Comparison of ENCODE assay signal across 11 mouse cellular contexts in genomic region chr2:24490564-24490963, GRCm38 (mm10). TPM values are rescaled to one million over a fixed set of nuclear protein-coding genes. Genes with fewer than 3 reads are reported as not detected.
DNase-seq lines count a peak whose midpoint lies in the region; ATAC-seq and TF ChIP-seq lines count a peak whose summit lies in the region.
"Had no signal": no experiment of that assay in that cellular context is flagged by ENCODE, and none has a peak within 500 bp of the region (broad histone marks: within the 10 kb centered on the region; RNA-seq: fewer than 3 reads in every experiment).

No protein-coding gene starts in this region.

- no peaks in the 10 kb centered on the region for H3K36me3 ChIP-seq in hindbrain, embryonic 10.5 days
- no peaks in the 10 kb centered on the region for H3K36me3 ChIP-seq in hindbrain, embryonic 16.5 days (ENCODE audit: control insufficient read depth, insufficient read depth, low read length)
- no peaks in the 10 kb centered on the region for H3K36me3 ChIP-seq in ES-E14 (ENCODE audit: control insufficient read depth, insufficient read depth, low read length, poor library complexity, severe bottlenecking)
- no peaks in the 10 kb centered on the region for H3K36me3 ChIP-seq in intestine, postnatal 0 days (ENCODE audit: control insufficient read depth, insufficient read depth)
- H3K36me3 ChIP-seq: heart, embryonic 10.5 days; limb, embryonic 15.5 days had no signal

- peaks cover 8% of the 10 kb centered on the region; the same call in 1 of the 2 replicates for H3K27me3 ChIP-seq in hindbrain, embryonic 10.5 days (ENCODE audit: insufficient read depth, poor library complexity, severe bottlenecking)
- H3K27me3 ChIP-seq in hindbrain, embryonic 16.5 days (replicated peaks; ENCODE audit: control insufficient read depth, insufficient read depth, low read length) = no peaks in the 10 kb centered on the region
- H3K27me3 ChIP-seq in intestine, postnatal 0 days (replicated peaks; ENCODE audit: control insufficient read depth, insufficient read depth, low read length) = no peaks in the 10 kb centered on the region
- H3K27me3 ChIP-seq: limb, embryonic 15.5 days had no signal

- H3K27ac ChIP-seq in hindbrain, embryonic 10.5 days = no peak overlapping the region
- H3K27ac ChIP-seq in hindbrain, embryonic 16.5 days (ENCODE audit: low read depth, low read length) = no peak overlapping the region
- H3K27ac ChIP-seq in ES-E14 (ENCODE audit: insufficient read depth, low read depth, low read length, poor library complexity, severe bottlenecking) = no peak overlapping the region
- no peak overlapping the region for H3K27ac ChIP-seq in intestine, postnatal 0 days (ENCODE audit: low read depth, low read length)
- H3K27ac ChIP-seq: heart, embryonic 10.5 days; limb, embryonic 15.5 days had no signal

- H3K4me3 ChIP-seq in hindbrain, embryonic 10.5 days = no peak overlapping the region
- no peak overlapping the region for H3K4me3 ChIP-seq in hindbrain, embryonic 16.5 days (ENCODE audit: low read length)
- H3K4me3 ChIP-seq in ES-E14 (ENCODE audit: insufficient read depth in 1 of 2, low read depth in 1 of 2, low read length in 2 of 2, poor library complexity in 1 of 2, severe bottlenecking in 1 of 2) = no peak overlapping the region
- no peak overlapping the region for H3K4me3 ChIP-seq in intestine, postnatal 0 days (ENCODE audit: low read depth, low read length)
- H3K4me3 ChIP-seq: heart, embryonic 10.5 days; limb, embryonic 15.5 days had no signal

- 43% methylated on average over 6 of the region's 6 CpGs for WGBS in hindbrain, embryonic 10.5 days
- 44% methylated on average over 6 of the region's 6 CpGs for WGBS in hindbrain, embryonic 16.5 days
- 36% methylated on average over 6 of the region's 6 CpGs for WGBS in intestine, postnatal 0 days

- no peaks in the 10 kb centered on the region for H3K4me1 ChIP-seq in hindbrain, embryonic 10.5 days (replicated peaks)
- H3K4me1 ChIP-seq in hindbrain, embryonic 16.5 days (ENCODE audit: control insufficient read depth, insufficient read depth, low read depth, low read length) = no peaks in the 10 kb centered on the region
- no peaks in the 10 kb centered on the region for H3K4me1 ChIP-seq in ES-E14 (ENCODE audit: control insufficient read depth in 2 of 2, insufficient read depth in 2 of 2, low read length in 2 of 2, poor library complexity in 1 of 2)
- H3K4me1 ChIP-seq in intestine, postnatal 0 days (replicated peaks; ENCODE audit: control insufficient read depth, insufficient read depth, low read length) = no peaks in the 10 kb centered on the region
- H3K4me1 ChIP-seq: heart, embryonic 10.5 days; limb, embryonic 15.5 days had no signal

- peak; percentile 81 for TF ChIP-seq CTCF in intestine, postnatal 0 days (IDR thresholded peaks at IDR 0.05; ENCODE audit: low read depth)

- DNase-seq in hindbrain, embryonic 10.5 days (ENCODE audit: low spot score) = peak; percentile 22
- DNase-seq in 3T3-L1 (ENCODE audit: low read depth, low spot score) (peak; percentile 27), ES-E14 (ENCODE audit: low read depth, low spot score) (no peak)
- DNase-seq in testis, postnatal 14 days (ENCODE audit: low spot score) = no peak
- DNase-seq in frontal cortex, postnatal 25 days (ENCODE audit: low spot score in 2 of 2) = no peak
- no peak for DNase-seq in heart, adult 11 months
- DNase-seq: thymus, adult 2 months had no signal

- H3K9ac ChIP-seq in hindbrain, embryonic 16.5 days (ENCODE audit: low read depth, low read length) = no peak overlapping the region
- H3K9ac ChIP-seq in ES-E14 (ENCODE audit: insufficient read depth, low read depth, low read length, poor library complexity, severe bottlenecking) = no peak overlapping the region
- H3K9ac ChIP-seq in intestine, postnatal 0 days (ENCODE audit: low read depth, low read length) = no peak overlapping the region
- H3K9ac ChIP-seq: limb, embryonic 15.5 days had no signal

- H3K9me3 ChIP-seq in hindbrain, embryonic 10.5 days = no peaks in the 10 kb centered on the region
- H3K9me3 ChIP-seq in hindbrain, embryonic 16.5 days (ENCODE audit: control insufficient read depth, low read length) = no peaks in the 10 kb centered on the region
- H3K9me3 ChIP-seq in ES-E14 (ENCODE audit: control insufficient read depth, insufficient read depth, low read depth, low read length) = no peaks in the 10 kb centered on the region
- H3K9me3 ChIP-seq in intestine, postnatal 0 days (ENCODE audit: control insufficient read depth) = no peaks in the 10 kb centered on the region
- H3K9me3 ChIP-seq: heart, embryonic 10.5 days; limb, embryonic 15.5 days had no signal

- ATAC-seq in hindbrain, embryonic 16.5 days = no peak
- ATAC-seq in intestine, postnatal 0 days = 0 out of 2 replicates have a peak, but pooled peaks have one; percentile 33

- H3K4me2 ChIP-seq in hindbrain, embryonic 16.5 days (ENCODE audit: low read length) = no peak overlapping the region
- no peak overlapping the region for H3K4me2 ChIP-seq in intestine, postnatal 0 days (replicated peaks; ENCODE audit: low read depth)
- H3K4me2 ChIP-seq: limb, embryonic 15.5 days had no signal

- in situ Hi-C loops in ES-E14 (cut with MboI; ENCODE audit: low sequenced_read_pairs in 2 of 2, unreplicated experiment in 2 of 2) = no loop called here

TF ChIP-seq in ES-E14, 5 proteins besides CTCF, POLR2A, EP300 and RAD21:
- TF ChIP-seq MAFK (IDR thresholded peaks at IDR 0.05; ENCODE audit: insufficient read depth, low read depth, low read length) (no peak), ZC3H11A (IDR thresholded peaks at IDR 0.05; ENCODE audit: borderline replicate concordance, low read depth, low read length) (peak; percentile 33; the same call in 1 of the 2 replicates), ZNF384 (IDR thresholded peaks at IDR 0.05; ENCODE audit: low read depth, low read length) (no peak), CHD2 (IDR thresholded peaks at IDR 0.05; ENCODE audit: low read depth, low read length) (no peak), HCFC1 (IDR thresholded peaks at IDR 0.05; ENCODE audit: borderline replicate concordance, insufficient read depth, low read length) (no peak)
TF ChIP-seq in ES-E14: peak in this region for 1.

RNA-seq across cellular contexts. Expression of gene Pax8, which starts 15.2 kb away (rescaled TPM):
- polyA plus RNA-seq in hindbrain, embryonic 10.5 days (2016; fragmentation: Nextera tagmentation; extraction: Ambion mirVana) = 10.2 and 23.7 TPM in 2 replicates
- 21.2 and 24.0 TPM in 2 replicates for polyA plus RNA-seq in hindbrain, embryonic 16.5 days (2015; fragmentation: Nextera tagmentation; extraction: Ambion mirVana)
- total RNA-seq in ES-E14 (2012; rRNA removed) = 1.5 and 2.2 TPM in 2 replicates
- 0.52 and 0.64 TPM in 2 replicates for polyA plus RNA-seq in intestine, postnatal 0 days (2015; fragmentation: Nextera tagmentation; extraction: Ambion mirVana)

Comparison
In these comparisons a context has a peak if more than half of its experiments do, and no peak if none do; other contexts are left out.
1. DNase-seq: peak in hindbrain, embryonic 10.5 days (single experiment) and 3T3-L1 (single experiment); none in ES-E14 (single experiment), testis, postnatal 14 days (single experiment), frontal cortex, postnatal 25 days (0 of 2) and heart, adult 11 months (single experiment).